Mouse (Mus musculus): ENCODE measurements around the gene Mecom.

GRCm38 (mm10) chr3:29993346-29993745, 554.5 kb downstream of the Mecom start:
- TF ChIP-seq GATA1 (IDR thresholded peaks at IDR 0.05; ENCODE audit: borderline replicate concordance, low read length) (no peak), FLI1 (IDR thresholded peaks at IDR 0.05; ENCODE audit: low read length) (no peak)
